Mouse (Mus musculus) lung, postnatal 36 days (tissue): Measurements from ENCODE around the gene Rps12-ps3.
A peak's percentile ranks its signal among the peaks of the same experiment; 100 is the strongest.

Experiments used
- DNase-seq: peaks from one replicate; pipeline ENCODE4 v3.0.0; 2022; ENCODE audit warnings: mixed read lengths

Gene Rps12-ps3

DNA sequence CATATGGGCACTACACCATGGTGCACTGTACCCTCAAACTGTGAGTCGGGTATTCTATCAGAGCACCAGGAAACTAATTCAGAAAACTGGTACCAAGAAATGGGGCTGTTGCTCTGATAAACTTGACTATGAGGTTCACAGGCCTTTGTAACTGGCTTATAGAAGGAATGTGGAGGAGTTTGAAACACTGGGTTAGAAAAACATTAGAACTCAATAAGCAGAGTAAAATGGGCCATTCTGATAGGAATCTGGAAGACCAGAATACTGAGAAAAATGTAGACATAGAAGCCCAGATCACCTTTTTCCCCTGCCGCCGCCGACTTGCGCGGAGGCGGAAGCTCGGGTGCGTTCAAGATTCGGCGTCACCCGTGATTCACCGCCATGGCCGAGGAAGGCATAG, at the start of gene Rps12-ps3:
TSS of gene Rps12-ps3 (plus strand) at position 301 of the 400 bp plus-strand sequence.
- DNase-seq: no peak

- DNase-seq: no peak
Observed at GRCm38 (mm10) chr19:59273190-59273589, 48.9 kb upstream of the Rps12-ps3 start.

- DNase-seq: no peak
Observed at GRCm38 (mm10) chr19:59276354-59276753, 45.7 kb upstream of the Rps12-ps3 start.

DNA sequence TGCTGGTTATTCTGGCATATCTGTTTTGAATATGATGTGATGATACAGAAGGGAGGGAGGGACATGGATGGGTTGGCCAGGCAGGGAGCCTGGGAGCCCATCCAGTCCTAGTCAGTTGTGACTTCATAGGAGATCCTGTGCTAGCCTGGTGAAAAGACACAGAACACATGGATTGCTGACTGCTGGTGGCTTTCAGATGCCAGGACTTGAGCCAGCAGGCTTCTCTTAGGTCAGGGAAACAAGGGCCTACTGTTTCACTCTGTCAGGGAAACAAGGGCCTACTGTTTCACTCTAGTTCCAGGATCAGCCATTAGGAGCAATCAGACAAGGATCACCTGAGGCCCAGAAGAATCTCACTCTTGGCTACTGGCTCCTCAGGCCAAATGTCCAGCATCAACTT, 41.2 kb upstream of the Rps12-ps3 start:
- DNase-seq: no peak

DNA sequence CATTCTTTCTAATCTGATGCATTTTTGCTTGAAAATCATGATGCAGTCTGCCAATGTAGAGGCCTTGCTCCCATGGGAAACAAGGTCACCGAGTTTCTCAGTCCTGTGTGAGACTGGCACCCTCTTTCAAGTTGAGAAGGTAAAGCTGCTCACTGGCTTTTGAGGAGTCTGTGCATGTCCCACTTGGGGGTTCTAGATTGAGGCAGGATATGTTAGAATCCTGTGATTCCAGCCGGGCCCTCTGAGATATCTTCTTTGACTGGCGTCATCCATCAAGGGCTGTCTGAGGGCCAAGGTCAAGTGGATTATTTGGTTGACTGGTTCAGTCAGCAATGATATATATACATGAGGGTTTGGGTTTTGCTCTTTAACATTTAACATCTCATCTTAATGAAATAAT, 40.1 kb upstream of the Rps12-ps3 start:
- DNase-seq: no peak

- no peak for DNase-seq
Observed at GRCm38 (mm10) chr19:59289042-59289441, 33.0 kb upstream of the Rps12-ps3 start.

GRCm38 (mm10) chr19:59289811-59290210, 32.3 kb upstream of the Rps12-ps3 start:
- no peak for DNase-seq

DNA sequence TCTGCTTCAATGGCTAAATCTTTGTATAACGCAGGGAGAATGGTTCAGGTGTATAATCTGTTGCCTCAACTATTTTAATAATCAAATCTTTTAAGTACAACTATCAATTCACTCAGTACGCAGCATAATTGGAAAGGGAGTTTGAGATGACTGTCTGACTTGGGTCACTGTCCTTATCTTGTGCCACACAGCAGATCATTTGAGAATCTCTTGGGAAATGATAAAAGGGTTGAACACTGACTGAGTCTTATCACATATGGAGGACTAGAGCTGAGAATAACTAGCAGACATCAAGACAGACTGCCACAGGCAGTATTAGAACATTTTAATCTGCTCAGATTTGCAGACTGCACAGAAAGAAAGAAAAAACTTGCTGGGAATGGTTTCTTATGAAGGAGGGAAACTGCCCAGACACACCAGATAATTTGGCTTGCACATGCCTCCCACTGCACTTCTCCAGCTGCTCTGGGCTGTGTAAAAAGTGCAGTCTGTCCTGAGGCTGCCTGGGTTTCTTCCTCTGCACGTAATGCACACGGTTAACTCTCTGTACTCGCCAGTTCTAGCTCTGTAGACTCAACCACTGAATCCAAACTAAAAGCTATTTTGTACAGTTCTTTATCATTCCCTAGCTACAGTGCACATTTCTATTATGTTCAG, 29.8 kb upstream of the Rps12-ps3 start:
- no peak for DNase-seq

- no peak for DNase-seq
Observed at GRCm38 (mm10) chr19:59315308-59315707, 6.8 kb upstream of the Rps12-ps3 start.

DNA sequence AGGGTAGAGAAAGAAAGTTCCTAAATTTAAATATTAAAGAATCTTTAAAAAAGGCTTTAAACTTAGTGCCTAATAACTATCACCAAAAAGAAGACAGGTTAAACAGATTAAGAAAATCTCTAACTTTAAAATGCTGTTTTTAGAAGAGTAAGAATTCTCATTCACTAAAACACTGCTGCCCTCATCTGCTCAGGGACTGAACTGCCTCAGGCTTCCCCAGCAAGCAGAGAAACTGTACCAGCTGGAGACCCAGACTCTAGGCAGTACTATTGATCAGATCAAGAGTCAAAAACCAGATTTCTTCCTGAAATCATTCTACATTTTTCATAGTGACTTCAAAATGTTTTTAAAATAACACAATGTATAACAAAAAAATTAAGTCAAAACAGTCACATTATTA, 5.5 kb upstream of the Rps12-ps3 start:
- peak; percentile 16 for DNase-seq

- DNase-seq: no peak
Observed at GRCm38 (mm10) chr19:59330816-59331225, 8.7 kb downstream of the Rps12-ps3 start.

GRCm38 (mm10) chr19:59336655-59337054, 14.6 kb downstream of the Rps12-ps3 start:
- DNase-seq: no peak

DNA sequence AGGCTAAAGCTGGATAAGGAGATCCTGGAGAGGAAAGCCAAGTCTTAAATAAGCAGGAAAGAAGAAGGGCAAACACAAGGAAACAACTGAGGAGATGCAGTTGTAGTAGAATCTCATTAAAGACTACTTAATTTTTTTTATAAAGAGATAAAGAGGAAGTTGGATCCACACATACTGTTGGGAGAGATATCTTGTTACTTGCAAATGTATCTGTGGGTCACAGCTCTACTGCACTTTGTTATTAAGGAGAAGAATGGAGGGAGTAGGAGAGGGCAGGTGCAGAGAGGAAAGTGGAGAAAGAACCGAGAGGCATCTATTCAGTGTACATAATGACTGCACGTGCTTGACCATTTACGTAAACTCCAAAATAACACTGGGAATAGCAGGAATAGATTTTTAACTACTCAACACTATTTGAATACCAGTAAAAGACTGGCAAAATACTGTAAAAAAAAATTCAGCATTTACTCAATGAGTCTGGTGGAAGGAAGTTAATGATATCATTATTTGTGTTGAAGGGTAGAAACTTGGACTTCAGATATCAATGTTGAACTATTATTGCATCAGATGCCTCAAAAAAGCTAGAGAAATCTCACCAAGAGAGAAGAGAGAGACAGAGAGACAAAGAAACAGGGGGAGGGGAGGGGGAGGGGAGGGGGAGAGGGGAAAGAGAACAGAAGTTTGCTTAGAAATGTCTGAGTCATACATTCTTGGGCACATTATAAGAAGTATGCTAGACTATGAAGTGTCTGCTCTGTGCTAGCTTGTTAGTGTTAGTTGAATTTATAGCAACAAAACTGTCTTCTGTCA, 16.0 kb downstream of the Rps12-ps3 start:
- no peak for DNase-seq

GRCm38 (mm10) chr19:59339908-59340307, 17.8 kb downstream of the Rps12-ps3 start:
- DNase-seq: no peak

GRCm38 (mm10) chr19:59342964-59343363, 20.9 kb downstream of the Rps12-ps3 start:
- no peak for DNase-seq

DNA sequence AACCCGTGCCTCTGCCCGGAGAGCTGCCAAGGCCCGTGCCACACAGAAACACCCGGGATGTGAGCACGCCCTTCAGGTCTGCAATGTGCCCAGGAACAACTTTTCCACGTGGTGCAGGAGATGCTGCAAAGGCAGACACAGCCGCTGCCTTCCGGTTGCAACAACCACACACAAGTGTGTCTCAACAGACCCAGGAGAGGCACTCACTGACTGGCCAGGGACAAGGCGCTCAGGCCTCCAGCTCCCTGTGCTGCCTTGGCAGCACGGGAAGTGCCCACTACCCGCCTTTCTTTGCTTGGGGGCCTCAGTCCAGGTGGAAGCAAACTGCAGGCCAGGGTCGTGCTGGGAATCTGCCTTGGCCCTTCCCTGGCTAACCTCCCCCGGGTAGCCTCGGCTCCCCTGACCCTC, 22.2 kb downstream of the Rps12-ps3 start:
- DNase-seq: peak; percentile 59

- DNase-seq: peak; percentile 61
Observed at GRCm38 (mm10) chr19:59345081-59345657, 23.1 kb downstream of the Rps12-ps3 start.

- peak; percentile 86 for DNase-seq
Observed at GRCm38 (mm10) chr19:59345658-59346283, 23.7 kb downstream of the Rps12-ps3 start, which contains the start of gene Pdzd8. Gene Pdzd8 (minus strand): TSS chr19:59345780.

DNA sequence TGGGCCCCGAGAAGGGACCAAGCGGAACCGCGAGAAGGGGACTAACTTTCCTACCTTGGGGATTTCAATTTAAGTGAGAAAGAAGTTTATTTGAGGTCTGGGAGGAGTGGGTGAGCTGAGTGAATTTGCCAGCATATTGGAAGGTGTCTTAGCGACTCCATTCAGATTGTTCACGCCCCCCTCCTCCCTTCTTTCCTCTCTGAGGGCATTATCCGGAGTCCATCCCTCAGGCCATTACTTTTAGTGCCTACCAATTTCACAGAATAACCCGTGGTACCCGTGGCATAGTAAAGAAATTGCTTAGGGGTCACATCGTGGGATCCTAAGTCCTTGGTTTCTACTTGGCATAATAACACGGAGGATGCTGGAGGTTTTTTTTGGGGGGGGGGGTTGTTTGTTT, 24.2 kb downstream of the Rps12-ps3 start:
- no peak for DNase-seq

DNA sequence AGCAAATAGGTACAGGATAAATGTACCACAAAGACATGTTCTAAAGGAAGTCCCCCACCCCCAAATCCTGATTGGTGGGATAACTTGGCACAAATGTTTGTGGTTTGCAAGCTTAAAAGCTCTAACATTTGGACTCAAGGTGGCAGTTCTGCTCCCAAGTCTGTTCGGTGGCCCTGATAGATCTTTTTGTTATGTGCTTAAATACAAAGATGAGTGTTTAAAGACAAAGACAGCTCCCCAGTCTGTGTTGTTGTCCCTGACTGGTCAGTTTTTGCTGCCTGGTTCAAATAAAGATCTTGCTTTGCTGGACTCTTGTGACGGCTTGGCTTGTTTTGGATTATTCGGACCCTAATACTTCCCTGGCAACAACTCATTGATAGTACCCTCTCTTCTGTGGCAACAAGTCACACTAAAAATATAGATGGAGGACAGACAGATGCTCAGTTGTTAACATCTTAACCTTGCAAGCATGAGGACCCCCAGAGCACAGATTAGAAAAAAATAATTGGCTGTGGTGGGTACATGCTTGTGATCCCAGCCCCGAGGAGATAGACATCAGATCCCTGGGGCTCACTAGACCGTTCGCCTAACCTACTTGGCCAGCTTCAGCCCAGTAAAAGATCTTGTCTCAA, 27.4 kb downstream of the Rps12-ps3 start:
- DNase-seq: no peak

DNA sequence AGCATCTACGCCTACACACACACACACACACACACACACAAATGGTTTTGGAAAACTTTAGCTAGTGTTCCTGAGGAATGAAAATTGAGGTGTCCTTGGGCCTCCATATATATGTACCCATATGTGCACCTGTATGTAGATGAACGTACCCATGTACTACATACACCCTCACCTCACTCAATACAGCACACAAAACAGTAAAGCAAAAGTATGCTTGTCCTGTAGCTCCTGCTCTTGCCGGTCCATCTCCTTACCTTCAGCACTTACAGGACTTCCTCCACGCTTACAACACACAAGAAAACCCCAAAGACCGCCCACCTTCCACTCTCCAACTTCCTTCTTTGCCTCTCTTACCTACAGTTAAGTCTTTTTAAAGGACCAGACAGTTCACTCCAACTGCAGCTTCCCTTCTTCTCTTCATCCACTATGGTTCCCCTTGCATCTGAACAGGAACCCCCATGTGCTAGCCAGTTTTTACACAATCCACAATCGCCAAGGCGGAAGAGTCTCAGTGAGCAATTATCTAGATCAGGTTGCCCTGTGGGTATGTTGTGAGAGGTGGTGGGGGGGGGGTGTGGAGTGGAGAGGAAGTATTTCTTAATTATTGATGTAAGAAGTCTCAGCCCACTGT, 28.3 kb downstream of the Rps12-ps3 start:
- DNase-seq: peak; percentile 64

GRCm38 (mm10) chr19:59351151-59351889, 29.2 kb downstream of the Rps12-ps3 start:
- no peak for DNase-seq
